Mouse (Mus musculus): Measurements from ENCODE around the gene Tbkbp1.

GRCm38 (mm10) chr11:97098791-97099190 is 52.5 kb downstream of the Tbkbp1 start:
- no peak for TF ChIP-seq SIN3A (IDR thresholded peaks at IDR 0.05; ENCODE audit: low read length)
- no peak for TF ChIP-seq EP300 (IDR thresholded peaks at IDR 0.05; ENCODE audit: low read depth in 1 of 2, low read length in 2 of 2)
- no peak for TF ChIP-seq GABPA (IDR thresholded peaks at IDR 0.05; ENCODE audit: low read depth, low read length)
- no peak for TF ChIP-seq CHD2 (IDR thresholded peaks at IDR 0.05; ENCODE audit: low read length)
- TF ChIP-seq TAL1 (IDR thresholded peaks at IDR 0.05; ENCODE audit: low read length) = no peak
- TF ChIP-seq POLR2AphosphoS5 (IDR thresholded peaks at IDR 0.05; ENCODE audit: borderline replicate concordance, low read depth, low read length) = no peak
- TF ChIP-seq TCF12 (IDR thresholded peaks at IDR 0.05; ENCODE audit: low read depth, low read length) = no peak
- no peak for TF ChIP-seq CTCF (IDR thresholded peaks at IDR 0.05 in 2 of 3, conservative IDR thresholded peaks at IDR 0.05 in 1 of 3; ENCODE audit: control insufficient read depth in 1 of 3, insufficient read depth in 1 of 3, low read depth in 2 of 3, low read length in 3 of 3, poor library complexity in 1 of 3, severe bottlenecking in 1 of 3)
- TF ChIP-seq POLR2A (IDR thresholded peaks at IDR 0.05; ENCODE audit: control insufficient read depth in 1 of 2, insufficient read depth in 1 of 2, low read depth in 1 of 2, low read length in 2 of 2, poor library complexity in 1 of 2) = no peak
- TF ChIP-seq GATA1 (IDR thresholded peaks at IDR 0.05; ENCODE audit: low read depth, low read length) = no peak
- TF ChIP-seq CHD1 (IDR thresholded peaks at IDR 0.05; ENCODE audit: low read depth, low read length) = no peak
- no peak for TF ChIP-seq ETS1 (IDR thresholded peaks at IDR 0.05; ENCODE audit: low read depth, low read length)
- TF ChIP-seq UBTF (IDR thresholded peaks at IDR 0.05; ENCODE audit: borderline replicate concordance, insufficient read depth, low read depth, low read length) = no peak
- TF ChIP-seq SMC3 (IDR thresholded peaks at IDR 0.05; ENCODE audit: low read depth, low read length) = no peak

All from MEL (cell line).